Mouse (Mus musculus) embryonic facial prominence, embryonic 11.5 days (tissue): ENCODE measurements at regions not wholly inside any gene's neighbourhood (a gene's known extent, or its start where the extent isn't known, plus 50 kb on each side); places are given as distances from the start of the nearest gene placed in this dataset.
A peak's percentile ranks its signal among the peaks of the same experiment; 100 is the strongest.
"Not testable (repeated sequence)": the region's sequence is repeated elsewhere in the genome, so short reads cannot be mapped to it uniquely, and the experiment has no call there.

Source experiments
- ATAC-seq: fragments of 200-750 bp; cut with Nextera tagmentation; replicated peaks from 2 replicates; pipeline ENCODE4 v1.8.0; 2017; ENCODE audit warnings: low read depth; ENCODE audit not compliant: insufficient number of reproducible peaks, low FRiP score, low TSS enrichment
- DNase-seq: peaks from one replicate; pipeline ENCODE4 v3.0.0-alpha.2; 2015; ENCODE audit warnings: low spot score
- H3K27ac ChIP-seq: fragments of 300-500 bp; sonication (generic); replicated peaks from 2 replicates; pipeline ENCODE4 v1.5.1; 2014; ENCODE audit warnings: mild to moderate bottlenecking, low read depth, low read length, control low read depth
- H3K27me3 ChIP-seq: fragments of 300-500 bp; sonication (generic); 2 replicates; pipeline ENCODE4 v1.6.1; 2014; ENCODE audit warnings: mild to moderate bottlenecking, low read length, moderate library complexity, mixed read lengths; ENCODE audit not compliant: control insufficient read depth, insufficient read depth
- H3K36me3 ChIP-seq: fragments of 300-500 bp; sonication (generic); replicated peaks from 2 replicates; pipeline ENCODE4 v1.6.1; 2014; ENCODE audit warnings: low read depth, mild to moderate bottlenecking, low read length, moderate library complexity, mixed read lengths; ENCODE audit not compliant: control insufficient read depth, insufficient read depth
- H3K4me1 ChIP-seq: fragments of 300-500 bp; sonication (generic); 2 replicates; pipeline ENCODE4 v1.6.1; 2014; ENCODE audit warnings: low read length, mixed read lengths; ENCODE audit not compliant: control insufficient read depth, insufficient read depth
- H3K4me2 ChIP-seq: fragments of 300-500 bp; sonication (generic); 2 replicates; pipeline ENCODE4 v1.6.1; 2014; ENCODE audit warnings: low read depth, mild to moderate bottlenecking, control low read depth, low read length, moderate library complexity
- H3K4me3 ChIP-seq: fragments of 300-500 bp; sonication (generic); 2 replicates; pipeline ENCODE4 v1.5.1; 2014; ENCODE audit warnings: low read depth, low read length, control low read depth
- H3K9ac ChIP-seq: fragments of 300-500 bp; sonication (generic); replicated peaks from 2 replicates; pipeline ENCODE4 v1.6.1; 2014; ENCODE audit warnings: mild to moderate bottlenecking, control low read depth, low read length
- H3K9me3 ChIP-seq: fragments of 300-500 bp; sonication (generic); replicated peaks from 2 replicates; pipeline ENCODE4 v1.6.1; 2016; ENCODE audit warnings: mild to moderate bottlenecking, low read length, inconsistent platforms, mixed read lengths; ENCODE audit not compliant: control insufficient read depth
- WGBS: fragments of 180-500 bp; shearing (Covaris S2); extraction: QIAGEN DNeasy Blood & Tissue Kit; methylation state at CpG from one replicate; pipeline ENCODE4 v1.1.7; 2014; 5-methylcytosine and 5-hydroxymethylcytosine counted together

DNA sequence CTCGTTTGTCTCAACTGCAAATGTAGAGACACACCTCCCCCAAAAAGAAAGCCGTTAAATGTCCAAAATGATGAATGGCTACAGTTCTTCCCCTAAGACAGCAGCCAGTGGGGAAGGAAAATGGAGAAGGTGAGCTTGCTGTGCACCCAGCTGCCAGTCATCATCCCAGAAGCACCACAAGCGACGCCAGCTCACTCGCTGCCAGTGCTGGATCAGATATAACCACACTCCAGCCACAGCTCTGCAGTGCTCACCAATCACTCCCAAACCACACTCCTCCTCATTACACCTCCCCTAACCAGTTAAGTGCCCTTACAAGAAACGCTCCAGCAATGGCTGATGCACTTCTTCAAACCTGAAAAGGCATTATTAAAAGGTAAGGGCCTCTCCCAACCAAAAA is 114.4 kb downstream of the Sox4 start:
- DNase-seq (no peak), ATAC-seq (no peak)
- Histone ChIP-seq H3K4me2 (no peak overlapping the region), H3K4me1 (no peaks in the 10 kb centered on the region), H3K27me3 (no peaks in the 10 kb centered on the region), H3K9me3 (no peaks in the 10 kb centered on the region), H3K4me3 (no peak overlapping the region), H3K27ac (no peak overlapping the region), H3K36me3 (no peaks in the 10 kb centered on the region), H3K9ac (no peak overlapping the region)
- 58% methylated on average over 6 of the region's 6 CpGs for WGBS

DNA sequence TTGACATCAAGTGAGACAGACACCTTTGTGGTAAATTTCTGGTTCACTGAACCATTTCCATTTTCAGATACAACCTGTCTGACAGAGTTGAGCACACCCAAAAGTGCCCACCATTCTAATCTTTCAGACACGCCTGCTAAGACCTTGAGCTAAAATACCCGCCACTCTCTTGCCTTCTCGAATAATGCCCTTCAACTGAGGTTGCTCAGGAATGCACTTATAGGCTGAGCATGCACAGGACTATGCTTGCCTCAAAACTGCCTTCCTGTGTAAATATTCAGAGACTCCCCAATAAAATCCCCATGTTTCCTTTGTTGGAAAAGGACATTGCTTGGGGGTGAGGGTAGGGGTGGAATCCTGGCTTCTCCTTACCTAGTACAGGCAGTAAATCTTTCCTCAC is 115.3 kb downstream of the Sox4 start:
- Histone ChIP-seq H3K4me2 (no peak overlapping the region), H3K9ac (no peak overlapping the region), H3K4me3 (no peak overlapping the region), H3K4me1 (no peaks in the 10 kb centered on the region), H3K36me3 (no peaks in the 10 kb centered on the region), H3K9me3 (no peaks in the 10 kb centered on the region), H3K27me3 (no peaks in the 10 kb centered on the region), H3K27ac (no peak overlapping the region)
- DNase-seq: no peak
- 76% methylated on average over 3 of the region's 3 CpGs for WGBS
- no peak for ATAC-seq

DNA sequence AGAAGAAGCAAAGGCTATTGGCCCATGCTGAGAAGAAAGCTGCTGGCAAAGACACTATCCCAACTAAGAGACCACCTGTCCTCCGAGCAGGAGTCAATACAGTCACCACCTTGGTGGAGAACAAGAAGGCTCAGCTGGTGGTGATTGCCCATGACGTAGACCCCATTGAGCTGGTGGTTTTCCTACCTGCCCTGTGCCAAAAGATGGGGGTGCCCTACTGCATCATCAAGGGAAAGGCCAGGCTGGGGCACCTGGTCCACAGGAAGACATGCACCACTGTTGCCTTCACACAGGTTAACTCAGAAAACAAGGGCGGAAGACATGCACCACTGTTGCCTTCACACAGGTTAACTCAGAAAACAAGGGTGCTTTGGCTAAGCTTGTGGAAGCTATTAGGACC is 116.3 kb downstream of the Sox4 start:
- H3K4me3 ChIP-seq, H3K4me1 ChIP-seq, H3K9ac ChIP-seq, H3K27ac ChIP-seq, ATAC-seq, H3K4me2 ChIP-seq, H3K27me3 ChIP-seq, H3K36me3 ChIP-seq, DNase-seq, H3K9me3 ChIP-seq: not testable (repeated sequence)
- WGBS: 96% methylated on average over 3 of the region's 3 CpGs

DNA sequence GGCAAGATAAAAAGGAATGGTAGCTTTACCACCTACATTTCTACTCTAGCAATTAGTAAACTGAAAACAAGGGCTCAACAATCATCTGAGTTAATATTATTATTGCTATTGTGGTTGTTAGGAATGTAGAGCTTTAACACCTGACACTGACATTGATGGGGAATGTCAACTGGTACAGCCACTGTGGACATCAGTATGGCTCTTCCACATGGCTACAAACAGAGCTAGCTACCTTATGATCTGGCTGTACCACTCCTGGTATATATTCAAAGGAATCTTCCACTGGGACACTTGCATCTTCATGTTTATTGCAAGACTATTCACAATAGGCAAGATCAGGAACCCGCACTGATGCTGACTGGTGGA is 119.8 kb downstream of the Sox4 start:
- DNase-seq (no peak), ATAC-seq (no peak)
- H3K4me3 ChIP-seq: no peak overlapping the region
- no peaks in the 10 kb centered on the region for H3K36me3 ChIP-seq
- H3K4me2 ChIP-seq: no peak overlapping the region
- H3K27me3 ChIP-seq: no peaks in the 10 kb centered on the region
- no peak overlapping the region for H3K27ac ChIP-seq
- WGBS: 91% methylated on average over 1 of the region's 1 CpGs
- H3K9ac ChIP-seq: no peak overlapping the region
- H3K4me1 ChIP-seq: no peaks in the 10 kb centered on the region
- H3K9me3 ChIP-seq: no peaks in the 10 kb centered on the region

DNA sequence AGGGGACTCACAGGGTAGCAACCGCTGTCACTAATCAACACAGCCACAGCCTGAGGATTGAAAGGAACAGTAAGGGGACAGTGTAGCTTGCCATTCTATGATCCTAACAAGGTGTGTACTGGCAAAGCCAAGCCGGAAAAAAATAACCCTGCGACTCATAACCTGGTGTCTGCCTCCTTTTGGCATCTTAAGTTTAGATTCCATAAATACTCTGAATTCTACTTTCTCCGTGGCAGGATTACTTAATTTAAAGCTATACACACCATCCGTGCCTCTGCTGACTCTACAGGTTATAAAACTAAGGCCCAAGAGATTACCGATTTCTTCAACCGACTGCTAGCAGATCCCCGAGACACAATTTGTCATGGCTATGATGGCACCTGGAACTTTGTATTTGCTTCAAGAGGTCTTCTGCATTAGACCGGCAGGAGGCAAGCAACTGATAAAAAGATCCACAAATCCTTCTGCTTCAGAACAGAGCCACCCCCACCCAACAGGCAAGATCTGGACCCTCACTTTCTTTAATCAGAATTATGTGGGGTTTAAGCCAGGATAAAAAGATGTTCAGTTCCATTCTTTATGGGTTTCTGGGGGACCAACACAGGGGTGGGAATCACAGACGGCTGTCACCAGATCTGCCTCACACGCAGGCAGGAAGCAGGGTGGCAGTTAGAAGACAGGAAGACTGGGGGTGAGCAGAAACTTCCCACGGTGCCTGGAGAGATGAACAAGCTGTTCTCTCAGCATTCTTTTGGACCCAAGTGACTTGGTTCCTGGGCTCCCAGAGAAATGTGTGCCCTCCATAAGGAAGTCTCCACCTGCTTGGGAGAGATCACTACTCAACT is 120.4 kb downstream of the Sox4 start:
- WGBS: 61% methylated on average over 12 of the region's 12 CpGs
- Histone ChIP-seq H3K9me3 (no peaks in the 10 kb centered on the region), H3K27me3 (no peaks in the 10 kb centered on the region), H3K4me2 (no peak overlapping the region), H3K4me3 (no peak overlapping the region), H3K4me1 (no peaks in the 10 kb centered on the region), H3K27ac (0 out of 2 replicates have a peak overlapping the region, but pooled peaks have one; percentile 28), H3K36me3 (no peaks in the 10 kb centered on the region), H3K9ac (no peak overlapping the region)
- DNase-seq: no peak
- ATAC-seq: no peak

DNA sequence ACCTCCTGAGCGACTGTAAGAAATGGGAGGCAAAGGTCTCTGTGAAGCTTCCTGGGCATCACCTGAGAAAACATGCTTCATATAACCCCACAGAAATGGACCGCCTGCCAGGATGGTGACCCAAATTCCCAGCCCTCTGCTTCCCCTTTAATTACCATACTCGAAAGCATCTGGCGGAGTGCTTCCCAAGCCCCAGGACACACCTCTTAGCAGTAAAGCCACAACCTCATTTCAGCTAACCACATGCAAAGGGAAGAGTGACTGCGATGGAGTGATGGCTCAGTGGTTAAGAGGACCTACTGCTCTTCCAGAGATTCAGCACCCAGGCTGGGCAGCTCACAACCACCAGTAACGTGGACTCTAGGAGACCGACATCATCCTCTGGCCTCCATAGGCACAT is 127.2 kb downstream of the Sox4 start:
- WGBS: 89% methylated on average over 7 of the region's 7 CpGs
- ATAC-seq: no peak

DNA sequence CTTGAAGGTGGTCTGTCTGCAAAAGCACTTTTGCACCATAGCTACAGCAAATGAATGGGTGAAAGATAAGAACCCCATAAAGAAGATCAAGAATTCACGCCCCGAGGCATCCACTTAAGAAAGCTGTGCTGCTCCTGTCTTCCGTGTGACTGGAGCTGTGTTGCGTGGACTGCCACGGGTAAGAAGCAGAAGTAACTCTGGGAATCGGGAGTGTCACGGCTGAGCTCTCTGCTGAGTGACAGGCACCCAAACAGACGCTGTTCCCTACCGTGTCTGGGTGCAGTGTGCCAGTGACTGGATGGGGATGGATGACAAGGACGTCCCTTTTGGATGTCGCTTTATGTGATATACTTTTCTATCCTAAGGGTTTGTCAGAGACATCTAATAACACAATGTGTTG is 129.5 kb downstream of the Sox4 start:
- Histone ChIP-seq H3K4me1 (no peaks in the 10 kb centered on the region), H3K9ac (no peak overlapping the region), H3K9me3 (no peaks in the 10 kb centered on the region), H3K4me3 (no peak overlapping the region), H3K27ac (no peak overlapping the region), H3K4me2 (no peak overlapping the region), H3K27me3 (no peaks in the 10 kb centered on the region), H3K36me3 (no peaks in the 10 kb centered on the region)
- DNase-seq (no peak), ATAC-seq (no peak)
- 49% methylated on average over 11 of the region's 11 CpGs for WGBS

More for the DNA sequence above, 127.2 kb downstream of the Sox4 start:
- no peak overlapping the region for H3K27ac ChIP-seq
- no peaks in the 10 kb centered on the region for H3K4me1 ChIP-seq
- H3K36me3 ChIP-seq: no peaks in the 10 kb centered on the region
- DNase-seq: no peak
- H3K4me2 ChIP-seq: no peak overlapping the region
- no peak overlapping the region for H3K4me3 ChIP-seq
- no peaks in the 10 kb centered on the region for H3K27me3 ChIP-seq
- H3K9me3 ChIP-seq: no peaks in the 10 kb centered on the region
- no peak overlapping the region for H3K9ac ChIP-seq

DNA sequence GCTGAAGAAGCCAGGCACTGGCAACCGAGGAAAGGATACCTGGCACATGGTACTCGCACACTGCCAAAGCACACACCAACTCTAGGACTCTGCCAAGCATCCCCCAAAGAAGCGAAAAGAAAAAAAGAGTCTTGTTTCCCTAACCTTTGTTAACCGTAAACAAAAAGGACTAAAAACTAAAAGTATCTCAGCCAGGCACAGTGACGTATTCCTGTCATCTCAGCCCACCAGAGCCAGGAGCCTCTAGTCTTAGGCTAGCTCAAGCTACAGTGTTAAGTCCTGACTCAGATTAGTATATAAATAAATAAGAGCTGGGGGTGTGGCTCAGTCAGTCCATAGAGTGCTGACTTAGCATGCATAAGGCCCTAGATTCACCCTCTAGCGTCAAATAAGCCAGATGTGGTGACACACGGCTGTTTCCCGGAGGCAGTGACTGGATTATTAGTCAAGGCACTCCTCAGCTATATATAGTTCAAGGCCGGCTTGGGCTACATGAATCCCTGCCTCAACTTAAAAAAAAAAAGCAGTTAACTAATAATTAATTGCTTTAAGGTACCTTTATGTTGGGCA is 130.1 kb downstream of the Sox4 start:
- Histone ChIP-seq H3K9ac (no peak overlapping the region), H3K27me3 (no peaks in the 10 kb centered on the region), H3K4me1 (no peaks in the 10 kb centered on the region), H3K4me2 (no peak overlapping the region), H3K4me3 (no peak overlapping the region), H3K36me3 (no peaks in the 10 kb centered on the region), H3K9me3 (no peaks in the 10 kb centered on the region), H3K27ac (no peak overlapping the region)
- DNase-seq (no peak), ATAC-seq (no peak)
- WGBS: 82% methylated on average over 9 of the region's 9 CpGs
